Mouse (Mus musculus) embryonic fibroblast, embryonic 13.5 days (primary cell): Measurements from ENCODE around the gene Prkci.

Experiments used
- CTCF ChIP-seq: IDR thresholded peaks from 2 replicates; pipeline ENCODE4 v1.5.1; 2011; ENCODE audit warnings: mild to moderate bottlenecking, control low read depth, low read length, moderate library complexity, borderline replicate concordance; ENCODE audit not compliant: insufficient read depth
- POLR2A ChIP-seq: IDR thresholded peaks from 2 replicates; pipeline ENCODE4 v1.6.1; 2011; ENCODE audit warnings: low read depth, mild to moderate bottlenecking, control low read depth, low read length, moderate library complexity

DNA sequence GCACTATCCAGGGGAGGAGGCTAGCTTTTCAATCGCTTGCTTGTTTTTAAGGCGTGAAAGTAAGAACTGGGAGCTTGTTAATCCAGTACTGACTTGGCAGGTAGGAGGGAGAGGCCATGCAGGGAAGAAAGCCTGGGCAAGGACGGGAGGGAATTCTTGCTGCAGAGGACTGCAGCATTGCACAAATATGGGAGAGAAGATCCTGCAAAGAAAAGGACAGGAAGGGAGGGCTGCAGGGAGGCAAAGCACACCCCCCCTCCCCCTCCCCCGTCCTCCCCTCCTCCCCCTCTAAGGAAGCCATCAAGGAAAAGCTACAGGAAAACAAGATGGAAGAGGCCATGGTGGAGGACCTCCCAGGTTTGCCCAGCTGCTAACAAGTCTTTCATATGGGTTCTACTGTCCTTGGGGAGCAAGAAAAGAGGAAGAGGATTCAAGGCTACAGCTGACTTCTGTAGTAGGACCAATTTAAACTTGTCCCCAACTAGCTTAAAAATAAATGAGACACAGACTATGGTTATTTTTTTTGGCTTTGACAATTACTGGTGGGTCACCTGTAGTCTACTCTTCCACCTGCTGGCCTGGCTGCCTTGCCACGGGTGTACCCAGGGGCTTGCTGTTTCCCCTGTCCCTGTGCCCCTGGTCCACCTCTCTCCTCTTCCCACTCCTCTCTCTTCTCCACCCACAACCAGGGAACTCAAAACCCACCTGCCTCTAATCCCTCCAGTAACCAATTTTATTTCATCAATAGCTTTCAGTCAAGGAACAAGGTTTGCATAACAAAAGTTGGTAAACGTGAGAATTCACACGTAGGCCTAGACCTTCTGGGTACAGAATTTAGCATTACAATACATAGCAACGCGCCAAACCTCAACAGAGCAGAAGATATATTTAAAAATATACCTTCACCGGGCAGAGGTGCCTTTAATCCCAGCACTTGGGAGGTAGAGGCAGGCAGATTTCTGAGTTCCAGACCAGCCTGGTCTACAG is 93.5 kb downstream of the Prkci start:
- no peak for TF ChIP-seq CTCF
- no peak for TF ChIP-seq POLR2A
